Mouse (Mus musculus): Measurements from ENCODE around the gene Ncoa6.

Gene Ncoa6

DNA sequence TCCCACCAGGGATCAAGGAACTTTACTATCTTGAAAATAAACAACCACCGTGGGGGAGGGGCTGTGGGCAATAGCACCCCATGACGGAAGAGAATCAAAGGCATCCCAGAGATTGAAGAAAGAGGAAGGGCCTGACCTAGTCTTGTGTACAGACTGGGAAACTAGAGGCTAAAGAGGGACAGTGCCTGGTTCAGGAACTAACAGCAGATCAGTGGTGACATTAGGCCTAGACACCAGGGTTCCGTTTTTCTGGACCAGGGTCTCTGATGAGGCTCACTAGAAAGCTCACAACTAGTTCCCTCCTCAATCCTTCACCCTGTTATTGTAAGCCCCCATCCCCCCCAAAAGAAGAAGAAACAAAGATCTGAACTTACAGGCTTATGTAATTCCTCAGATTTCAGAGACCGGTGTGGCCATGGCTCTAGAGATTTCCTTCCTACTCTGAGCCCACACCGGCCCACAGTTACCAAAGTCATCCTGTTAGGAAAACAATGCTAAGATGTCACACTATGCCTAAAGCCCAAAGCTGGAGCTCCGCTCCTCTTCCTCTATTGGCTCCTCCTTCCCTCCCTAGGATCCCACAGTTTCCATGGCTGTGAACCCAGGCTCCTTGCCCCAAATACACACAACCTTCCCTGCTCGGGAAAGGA lies 105.9 kb downstream of the Ncoa6 start:
- DNase-seq, result no peak

GRCm38 (mm10) chr2:155357686-155358399 lies 115.9 kb downstream of the Ncoa6 start:
- DNase-seq, result peak; percentile 9 to 47

DNA sequence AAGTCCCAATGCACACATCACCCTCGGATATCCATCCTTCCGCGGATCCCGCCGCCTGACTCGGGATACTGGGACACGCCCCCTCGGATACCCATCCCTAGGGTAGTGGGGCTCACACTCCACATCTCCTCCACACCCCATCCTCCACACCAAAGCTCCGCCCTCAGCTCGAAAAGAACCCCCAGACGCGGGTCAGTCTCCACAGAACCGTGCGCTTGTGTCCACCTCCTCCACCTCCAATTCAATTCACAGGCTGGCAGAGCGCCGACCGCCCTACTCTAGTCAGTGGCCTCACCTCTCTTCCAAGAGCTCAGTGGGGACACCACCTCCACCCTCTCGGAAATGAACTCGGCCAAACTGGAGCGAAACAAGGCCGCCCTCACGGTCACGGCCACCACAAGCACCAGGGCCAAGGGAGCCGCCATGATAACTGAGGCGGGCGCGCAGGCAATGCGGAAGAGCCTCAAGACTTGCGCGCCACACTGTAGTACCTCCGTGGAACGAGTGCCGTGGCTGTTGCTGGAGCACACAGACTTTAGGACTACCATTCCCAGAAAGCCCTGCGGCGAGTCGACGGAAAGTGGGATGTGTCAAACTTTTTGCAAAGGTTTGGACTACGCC lies 116.6 kb downstream of the Ncoa6 start, which contains the start of gene Pigu:
Pigu (minus strand) TSS at position 460 of the 621 bp plus-strand sequence.
- DNase-seq, result peak; percentile 95 to 96

- no peak for DNase-seq
Observed at GRCm38 (mm10) chr2:155354402-155354801, 119.3 kb downstream of the Ncoa6 start.

GRCm38 (mm10) chr2:155346670-155347069 lies 127.0 kb downstream of the Ncoa6 start:
- DNase-seq, result no peak
